ENCODE assay signal across 9 mouse cellular contexts in genomic region chr9:63702502-63703013, GRCm38 (mm10). TPM values are rescaled to one million over a fixed set of nuclear protein-coding genes. Genes with fewer than 3 reads are reported as not detected.
DNase-seq lines count a peak whose midpoint lies in the region; ATAC-seq and TF ChIP-seq lines count a peak whose summit lies in the region.
"Had no signal": no experiment of that assay in that cellular context is flagged by ENCODE, and none has a peak within 500 bp of the region (broad histone marks: within the 10 kb centered on the region; RNA-seq: fewer than 3 reads in every experiment).

No protein-coding gene starts in this region.

- ATAC-seq in heart, embryonic 11.5 days (replicated peaks; ENCODE audit: insufficient number of reproducible peaks, low FRiP score, low TSS enrichment) = no peak
- ATAC-seq in heart, embryonic 14.5 days (ENCODE audit: insufficient number of reproducible peaks, insufficient read depth, low FRiP score, low read depth) = no peak
- ATAC-seq in midbrain, embryonic 16.5 days = no peak

- WGBS in heart, adult 2 months = 69% methylated on average over 16 of the region's 16 CpGs
- 58% methylated on average over 16 of the region's 16 CpGs for WGBS in heart, embryonic 11.5 days (ENCODE audit: insufficient replicate concordance)
- 41% methylated on average over 16 of the region's 16 CpGs for WGBS in heart, embryonic 14.5 days
- WGBS in midbrain, embryonic 16.5 days = 64% methylated on average over 16 of the region's 16 CpGs

- intact Hi-C loops in heart, adult 2 months (cut with DNase I) = no loop called here

- H3K27ac ChIP-seq in heart, adult 2 months = no peak overlapping the region
- no peak overlapping the region for H3K27ac ChIP-seq in heart, embryonic 11.5 days (ENCODE audit: low read depth, low read length)
- H3K27ac ChIP-seq in heart, embryonic 14.5 days (replicated peaks in 1 of 2; ENCODE audit: control insufficient read depth in 1 of 2, insufficient read depth in 1 of 2, low read depth in 2 of 2, low read length in 2 of 2) = peak overlapping the region in 1 of 2 experiments; percentile 41; a peak in 1 of 4 replicates
- H3K27ac ChIP-seq in midbrain, embryonic 16.5 days (ENCODE audit: low read length) = no peak overlapping the region
- H3K27ac ChIP-seq: midbrain, embryonic 12.5 days had no signal

- no peak overlapping the region for H3K9ac ChIP-seq in heart, adult 2 months (ENCODE audit: low read depth, low read length)
- H3K9ac ChIP-seq in heart, embryonic 11.5 days (ENCODE audit: low read depth, low read length) = no peak overlapping the region
- H3K9ac ChIP-seq in heart, embryonic 14.5 days (ENCODE audit: low read length) = no peak overlapping the region; the same call in 1 of the 2 replicates
- no peak overlapping the region for H3K9ac ChIP-seq in midbrain, embryonic 16.5 days (ENCODE audit: low read depth, low read length)
- H3K9ac ChIP-seq: midbrain, embryonic 12.5 days had no signal

- H3K27me3 ChIP-seq in heart, adult 2 months (ENCODE audit: control insufficient read depth, insufficient read depth, low read length) = no peaks in the 10 kb centered on the region
- no peaks in the 10 kb centered on the region for H3K27me3 ChIP-seq in heart, embryonic 11.5 days (ENCODE audit: control insufficient read depth, insufficient read depth, low read length)
- no peaks in the 10 kb centered on the region for H3K27me3 ChIP-seq in heart, embryonic 14.5 days (ENCODE audit: control insufficient read depth, insufficient read depth, low read length)
- H3K27me3 ChIP-seq in midbrain, embryonic 16.5 days (ENCODE audit: control insufficient read depth, insufficient read depth, low read depth, low read length) = no peaks in the 10 kb centered on the region
- H3K27me3 ChIP-seq: midbrain, embryonic 12.5 days had no signal

- no peaks in the 10 kb centered on the region for H3K9me3 ChIP-seq in heart, embryonic 11.5 days (replicated peaks; ENCODE audit: control insufficient read depth, low read length)
- H3K9me3 ChIP-seq in heart, embryonic 14.5 days (ENCODE audit: control insufficient read depth, low read length) = no peaks in the 10 kb centered on the region
- no peaks in the 10 kb centered on the region for H3K9me3 ChIP-seq in midbrain, embryonic 16.5 days (replicated peaks; ENCODE audit: control insufficient read depth, low read length, poor library complexity, severe bottlenecking)
- H3K9me3 ChIP-seq: midbrain, embryonic 12.5 days had no signal

- 0 out of 2 replicates have a peak, but pooled peaks cover 2% of the 10 kb centered on the region for H3K36me3 ChIP-seq in heart, adult 2 months (ENCODE audit: control insufficient read depth, insufficient read depth, low read length)
- no peaks in the 10 kb centered on the region for H3K36me3 ChIP-seq in heart, embryonic 11.5 days (ENCODE audit: control insufficient read depth, insufficient read depth, low read length)
- no peaks in the 10 kb centered on the region for H3K36me3 ChIP-seq in heart, embryonic 14.5 days (ENCODE audit: control insufficient read depth, insufficient read depth, low read length)
- H3K36me3 ChIP-seq in midbrain, embryonic 16.5 days (ENCODE audit: control insufficient read depth, insufficient read depth, low read length) = no peaks in the 10 kb centered on the region
- H3K36me3 ChIP-seq: midbrain, embryonic 12.5 days had no signal

- no peak overlapping the region for H3K4me2 ChIP-seq in heart, embryonic 11.5 days
- peak overlapping the region; percentile 21 for H3K4me2 ChIP-seq in heart, embryonic 14.5 days (ENCODE audit: low read length)
- H3K4me2 ChIP-seq in midbrain, embryonic 16.5 days (ENCODE audit: low read length) = no peak overlapping the region
- H3K4me2 ChIP-seq: midbrain, embryonic 12.5 days had no signal

- TF ChIP-seq EP300 in heart, adult 2 months (IDR thresholded peaks at IDR 0.05; ENCODE audit: insufficient read depth, low read depth, low read length) = no peak

- TF ChIP-seq CTCF in heart, adult 2 months (IDR thresholded peaks at IDR 0.05) = no peak

- H3K79me2 ChIP-seq in heart, adult 2 months (replicated peaks; ENCODE audit: control insufficient read depth, insufficient read depth, low read length) = no peaks in the 10 kb centered on the region

- DNase-seq in heart, adult 2 months = peak; percentile 49 to 51
- peak; percentile 46 for DNase-seq in right cerebral cortex, adult 18-20 months
- DNase-seq in right cerebral cortex, postnatal 4 days = no peak
- peak; percentile 78 for DNase-seq in retina, postnatal 1 day
- DNase-seq in cerebellum, adult 11 months = no peak

- TF ChIP-seq POLR2A in heart, adult 2 months (IDR thresholded peaks at IDR 0.05; ENCODE audit: insufficient read depth, low read depth, low read length) = no peak

- H3K4me1 ChIP-seq in heart, adult 2 months (ENCODE audit: control insufficient read depth, insufficient read depth, low read length) = peaks cover 30% of the 10 kb centered on the region
- peaks cover 77% of the 10 kb centered on the region for H3K4me1 ChIP-seq in heart, embryonic 11.5 days (ENCODE audit: control insufficient read depth, insufficient read depth, low read length)
- H3K4me1 ChIP-seq in heart, embryonic 14.5 days (ENCODE audit: control insufficient read depth in 2 of 2, insufficient read depth in 2 of 2, low read length in 2 of 2) = peaks cover 61 to 81% of the 10 kb centered on the region in 2 experiments
- H3K4me1 ChIP-seq in midbrain, embryonic 16.5 days (ENCODE audit: control insufficient read depth, insufficient read depth, low read length) = peaks cover 12% of the 10 kb centered on the region

- H3K4me3 ChIP-seq in heart, adult 2 months = no peak overlapping the region
- H3K4me3 ChIP-seq in heart, embryonic 11.5 days (ENCODE audit: low read depth, low read length) = no peak overlapping the region
- H3K4me3 ChIP-seq in heart, embryonic 14.5 days (ENCODE audit: control insufficient read depth in 1 of 2, insufficient read depth in 1 of 2, low read depth in 1 of 2, low read length in 2 of 2) = no peak overlapping the region
- no peak overlapping the region for H3K4me3 ChIP-seq in midbrain, embryonic 16.5 days (ENCODE audit: low read depth, low read length)
- H3K4me3 ChIP-seq: midbrain, embryonic 12.5 days had no signal

RNA-seq across cellular contexts. Expression of gene Smad3, which starts 55.2 kb away (rescaled TPM):
- 10 to 100 TPM; 12.4 to 13.0 TPM for total RNA-seq in heart, adult 2 months (2021)
- 18.4 and 24.0 TPM in 2 replicates for polyA plus RNA-seq in heart, adult 2 months (2012; rRNA removed)
- polyA plus RNA-seq in heart, embryonic 11.5 days (2014; fragmentation: Nextera tagmentation; extraction: Ambion mirVana) = 9.7 and 11.4 TPM in 2 replicates
- polyA plus RNA-seq in heart, embryonic 14.5 days (2014; fragmentation: Nextera tagmentation; extraction: Ambion mirVana) = 7.6 and 10.4 TPM in 2 replicates
- 5.7 and 6.1 TPM in 2 replicates for polyA plus RNA-seq in midbrain, embryonic 16.5 days (2015; fragmentation: Nextera tagmentation; extraction: Ambion mirVana)

Comparison
In these comparisons a context has a peak if more than half of its experiments do, and no peak if none do; other contexts are left out.
1. DNase-seq: peak in heart, adult 2 months (2 of 2), right cerebral cortex, adult 18-20 months (single experiment) and retina, postnatal 1 day (single experiment); none in right cerebral cortex, postnatal 4 days (single experiment) and cerebellum, adult 11 months (single experiment).